Mouse (Mus musculus): Measurements from ENCODE around the gene Dnajc6. TPM values are rescaled to one million over a fixed set of nuclear protein-coding genes. Genes with fewer than 3 reads are reported as not detected.

Dnajc6 gene
- polyA plus RNA-seq, 1 experiment from 2014 or later: 1.9 TPM

GRCm38 (mm10) chr4:101581156-101581555, 84.7 kb downstream of the Dnajc6 start:
- Histone ChIP-seq H3K9ac (no peak overlapping the region), H3K4me2 (replicated peaks) (no peak overlapping the region), H3K27ac (no peak overlapping the region), H3K9me3 (no peaks in the 10 kb centered on the region), H3K4me3 (replicated peaks) (no peak overlapping the region), H3K36me3 (no peaks in the 10 kb centered on the region), H3K27me3 (replicated peaks) (no peaks in the 10 kb centered on the region), H3K4me1 (replicated peaks) (no peaks in the 10 kb centered on the region)
- 79% methylated on average over 4 of the region's 4 CpGs for WGBS
- no peak for ATAC-seq

DNA sequence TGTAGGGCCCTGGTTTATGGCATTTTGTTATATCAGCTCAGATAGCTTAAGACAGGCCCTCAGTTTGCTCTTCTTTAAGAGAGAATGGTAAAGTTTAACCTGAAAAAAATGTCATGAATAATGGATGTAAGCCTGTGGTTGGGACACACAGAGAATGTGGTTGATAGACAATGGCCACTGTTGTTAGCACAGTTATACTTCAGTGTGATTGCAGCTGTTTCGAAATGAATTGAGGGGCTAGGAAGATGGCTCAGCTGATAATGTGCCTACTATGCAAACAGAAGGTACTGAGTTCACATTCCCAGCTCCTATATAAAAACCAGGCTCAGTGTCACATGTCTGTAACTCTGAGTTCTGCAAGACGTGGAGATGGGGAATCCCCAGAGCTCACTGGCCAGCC, 86.4 kb downstream of the Dnajc6 start:
- ATAC-seq: no peak
- 54% methylated on average over 2 of the region's 2 CpGs for WGBS

DNA sequence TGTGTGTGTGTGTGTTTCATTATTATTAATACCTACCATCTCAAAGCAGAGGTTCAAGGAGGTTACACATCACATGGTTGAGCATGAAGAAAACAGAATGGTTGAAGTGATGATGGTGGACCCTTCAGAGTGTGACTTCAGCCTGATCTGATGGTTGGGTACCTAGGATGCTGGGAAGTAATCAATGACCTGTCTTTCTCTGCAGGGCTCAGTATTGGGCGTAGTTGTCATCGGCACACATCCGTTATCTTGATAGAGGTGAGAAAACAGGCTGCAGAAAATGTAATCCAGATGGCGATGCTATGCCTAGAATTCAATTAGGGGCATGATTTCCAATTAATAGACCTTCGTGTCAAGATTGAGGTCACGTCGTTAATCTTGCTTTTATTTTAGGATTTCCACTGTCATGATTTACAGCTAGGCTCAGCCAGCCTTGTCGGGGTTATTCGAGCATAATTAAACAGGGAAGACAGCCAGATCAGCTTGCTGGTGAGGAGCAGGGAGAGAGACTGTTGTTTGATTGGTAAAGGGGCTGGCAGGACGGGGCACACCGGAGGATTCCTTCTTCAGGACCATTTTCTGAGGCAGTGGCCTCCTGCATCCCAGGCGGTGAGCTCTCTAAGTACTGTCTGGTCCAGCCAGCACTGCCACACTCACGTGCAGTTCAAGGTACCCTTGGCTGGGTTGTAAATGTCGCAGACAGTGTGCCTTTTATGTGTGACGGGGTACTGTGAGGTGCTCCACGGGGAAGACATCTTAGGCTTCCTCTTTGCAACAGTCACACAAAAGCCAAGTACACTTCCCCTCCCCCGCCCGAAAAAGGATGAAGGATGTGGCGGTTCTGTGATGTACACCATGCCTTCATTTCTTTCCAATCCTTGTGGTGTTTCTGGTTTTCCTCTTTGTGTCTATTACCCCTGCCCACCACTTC, 88.3 kb downstream of the Dnajc6 start:
- 62% methylated on average over 19 of the region's 19 CpGs for WGBS
- no peak overlapping the region for H3K27ac ChIP-seq
- no peak for ATAC-seq
- H3K4me1 ChIP-seq (replicated peaks): no peaks in the 10 kb centered on the region
- H3K9me3 ChIP-seq: no peaks in the 10 kb centered on the region
- H3K36me3 ChIP-seq: no peaks in the 10 kb centered on the region
- H3K9ac ChIP-seq: no peak overlapping the region
- no peak overlapping the region for H3K4me3 ChIP-seq (replicated peaks)
- H3K27me3 ChIP-seq (replicated peaks): no peaks in the 10 kb centered on the region
- H3K4me2 ChIP-seq (replicated peaks): no peak overlapping the region

More for the DNA sequence above, 86.4 kb downstream of the Dnajc6 start:
- no peak overlapping the region for H3K27ac ChIP-seq
- no peak overlapping the region for H3K4me2 ChIP-seq (replicated peaks)
- no peaks in the 10 kb centered on the region for H3K36me3 ChIP-seq
- no peak overlapping the region for H3K9ac ChIP-seq
- H3K4me1 ChIP-seq (replicated peaks): no peaks in the 10 kb centered on the region
- no peaks in the 10 kb centered on the region for H3K9me3 ChIP-seq
- H3K4me3 ChIP-seq (replicated peaks): no peak overlapping the region
- no peaks in the 10 kb centered on the region for H3K27me3 ChIP-seq (replicated peaks)

DNA sequence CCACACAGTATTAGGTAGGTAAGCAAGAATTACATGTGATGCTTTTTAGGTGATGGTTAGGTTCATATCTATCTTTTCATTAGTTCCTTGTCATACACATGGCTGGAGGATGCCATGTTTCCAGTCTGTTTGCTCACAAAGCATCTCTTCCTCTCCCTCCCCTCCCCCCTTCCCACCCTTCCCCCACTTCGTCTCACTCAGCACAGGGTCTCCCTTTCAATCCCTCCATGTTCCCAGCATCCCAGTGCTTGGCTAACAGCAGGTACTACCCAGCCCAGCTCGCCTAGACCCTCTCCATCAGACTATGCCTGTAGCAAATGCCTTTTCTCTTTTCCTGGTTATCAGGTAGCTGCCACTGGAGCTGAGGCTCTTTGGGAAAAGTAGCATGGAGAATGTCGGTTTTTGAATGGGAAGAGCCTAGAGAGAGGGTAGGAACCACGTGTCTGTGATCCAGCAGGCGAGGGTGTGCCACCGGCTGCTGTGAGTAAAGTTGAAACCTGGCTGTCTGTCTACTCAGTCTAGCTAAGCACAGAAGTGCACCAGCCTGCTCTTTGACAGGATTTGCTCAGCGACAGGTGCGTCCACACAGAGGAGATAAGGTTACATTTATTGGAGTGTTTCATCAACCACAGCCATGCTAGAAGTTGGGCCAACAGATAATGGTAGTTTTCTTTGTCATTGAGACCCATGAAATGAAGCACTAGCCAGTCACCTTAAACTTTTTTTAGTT, 89.2 kb downstream of the Dnajc6 start:
- Histone ChIP-seq H3K4me1 (replicated peaks) (no peaks in the 10 kb centered on the region), H3K27me3 (replicated peaks) (no peaks in the 10 kb centered on the region), H3K36me3 (no peaks in the 10 kb centered on the region), H3K9ac (no peak overlapping the region), H3K4me3 (replicated peaks) (no peak overlapping the region), H3K4me2 (replicated peaks) (no peak overlapping the region), H3K9me3 (no peaks in the 10 kb centered on the region), H3K27ac (no peak overlapping the region)
- ATAC-seq: no peak
- WGBS: 44% methylated on average over 8 of the region's 8 CpGs

- 73% methylated on average over 8 of the region's 8 CpGs for WGBS
- Histone ChIP-seq H3K27ac (no peak overlapping the region), H3K4me1 (replicated peaks) (no peaks in the 10 kb centered on the region), H3K4me3 (replicated peaks) (no peak overlapping the region), H3K9ac (no peak overlapping the region), H3K27me3 (replicated peaks) (no peaks in the 10 kb centered on the region), H3K36me3 (no peaks in the 10 kb centered on the region), H3K9me3 (no peaks in the 10 kb centered on the region), H3K4me2 (replicated peaks) (no peak overlapping the region)
- no peak for ATAC-seq
These were observed 92.5 kb downstream of the Dnajc6 start for GRCm38 (mm10) chr4:101588932-101589331.

DNA sequence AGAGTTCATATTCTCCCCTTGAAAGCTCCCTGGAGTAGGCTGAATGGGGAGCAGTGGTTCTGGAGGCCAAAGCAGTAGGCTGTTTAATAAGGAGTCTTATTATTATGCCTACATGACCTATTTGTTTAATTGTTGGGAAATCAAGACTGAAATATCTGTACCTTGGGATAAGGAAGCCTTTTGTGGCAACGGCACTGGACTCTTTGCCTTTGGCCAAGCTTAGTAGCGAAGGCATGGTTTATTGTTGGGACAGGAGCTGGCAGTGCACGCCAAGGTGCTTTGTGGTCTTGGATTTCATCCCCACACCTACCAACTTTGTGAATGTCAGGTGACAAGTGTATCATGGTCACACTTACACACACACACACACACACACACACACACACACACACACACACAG, 93.3 kb downstream of the Dnajc6 start:
- Histone ChIP-seq H3K4me2 (replicated peaks) (no peak overlapping the region), H3K9ac (no peak overlapping the region), H3K9me3 (no peaks in the 10 kb centered on the region), H3K36me3 (no peaks in the 10 kb centered on the region), H3K4me1 (replicated peaks) (no peaks in the 10 kb centered on the region), H3K27ac (no peak overlapping the region), H3K27me3 (replicated peaks) (no peaks in the 10 kb centered on the region), H3K4me3 (replicated peaks) (no peak overlapping the region)
- 92% methylated on average over 3 of the region's 3 CpGs for WGBS
- ATAC-seq: no peak

DNA sequence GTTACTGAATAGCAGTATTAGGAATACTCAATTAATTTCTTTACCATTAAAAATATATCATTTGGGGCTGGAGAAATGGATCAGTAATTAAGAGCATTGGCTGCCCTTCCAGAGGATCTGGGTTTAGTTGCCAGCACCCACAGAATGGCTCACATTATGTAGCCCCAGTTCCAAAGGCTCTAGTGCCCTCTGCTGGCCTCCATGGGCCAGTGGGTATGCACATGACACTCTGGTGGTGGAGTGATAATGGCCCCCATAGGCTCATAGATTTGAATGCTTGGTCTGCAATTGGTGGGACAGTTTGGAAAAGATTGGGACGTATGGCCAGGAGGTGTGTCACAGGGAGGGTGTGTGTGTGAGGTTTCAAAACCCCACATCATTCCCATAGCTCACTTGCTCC, 95.0 kb downstream of the Dnajc6 start:
- no peaks in the 10 kb centered on the region for H3K27me3 ChIP-seq (replicated peaks)
- no peak overlapping the region for H3K27ac ChIP-seq
- no peak overlapping the region for H3K4me3 ChIP-seq (replicated peaks)
- H3K4me2 ChIP-seq (replicated peaks): no peak overlapping the region
- no peaks in the 10 kb centered on the region for H3K36me3 ChIP-seq
- no peaks in the 10 kb centered on the region for H3K4me1 ChIP-seq (replicated peaks)
- no peaks in the 10 kb centered on the region for H3K9me3 ChIP-seq
- ATAC-seq: no peak
- 100% methylated on average over 1 of the region's 1 CpGs for WGBS
- no peak overlapping the region for H3K9ac ChIP-seq

DNA sequence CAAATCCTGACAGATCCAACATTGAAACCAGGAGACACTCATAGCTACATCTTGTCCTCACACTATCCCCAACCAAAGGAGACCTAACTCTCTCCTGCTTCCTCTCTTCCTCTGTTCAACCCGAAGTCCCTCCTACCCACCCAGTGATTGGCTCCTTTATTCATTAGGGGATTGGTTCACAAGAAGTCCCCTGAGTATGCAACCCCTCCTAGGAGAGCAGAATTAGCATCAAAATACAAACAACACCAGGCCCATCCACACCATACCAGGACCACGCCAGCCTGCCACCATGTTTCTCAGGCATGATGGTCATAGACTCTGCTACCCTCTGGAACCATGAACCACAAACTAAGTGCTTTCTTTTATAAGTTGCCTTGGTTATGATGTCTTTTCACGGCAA, 96.0 kb downstream of the Dnajc6 start:
- Histone ChIP-seq H3K4me3 (replicated peaks) (no peak overlapping the region), H3K9me3 (no peaks in the 10 kb centered on the region), H3K36me3 (no peaks in the 10 kb centered on the region), H3K4me1 (replicated peaks) (no peaks in the 10 kb centered on the region), H3K9ac (no peak overlapping the region), H3K4me2 (replicated peaks) (no peak overlapping the region), H3K27ac (no peak overlapping the region), H3K27me3 (replicated peaks) (no peaks in the 10 kb centered on the region)
- ATAC-seq: no peak
- 78% methylated on average over 3 of the region's 3 CpGs for WGBS

GRCm38 (mm10) chr4:101601758-101602157, 105.3 kb downstream of the Dnajc6 start:
- Histone ChIP-seq H3K27me3 (replicated peaks) (no peaks in the 10 kb centered on the region), H3K36me3 (no peaks in the 10 kb centered on the region), H3K9ac (no peak overlapping the region), H3K4me2 (replicated peaks) (no peak overlapping the region), H3K4me3 (replicated peaks) (no peak overlapping the region), H3K27ac (no peak overlapping the region), H3K4me1 (replicated peaks) (no peaks in the 10 kb centered on the region), H3K9me3 (no peaks in the 10 kb centered on the region)
- no peak for ATAC-seq

- Histone ChIP-seq H3K4me2 (replicated peaks) (no peak overlapping the region), H3K9ac (no peak overlapping the region), H3K27ac (no peak overlapping the region), H3K27me3 (replicated peaks) (no peaks in the 10 kb centered on the region), H3K36me3 (no peaks in the 10 kb centered on the region), H3K4me1 (replicated peaks) (no peaks in the 10 kb centered on the region), H3K9me3 (no peaks in the 10 kb centered on the region), H3K4me3 (replicated peaks) (no peak overlapping the region)
- ATAC-seq: no peak
- 80% methylated on average over 3 of the region's 3 CpGs for WGBS
These were observed 107.2 kb downstream of the Dnajc6 start for GRCm38 (mm10) chr4:101603635-101604034.

DNA sequence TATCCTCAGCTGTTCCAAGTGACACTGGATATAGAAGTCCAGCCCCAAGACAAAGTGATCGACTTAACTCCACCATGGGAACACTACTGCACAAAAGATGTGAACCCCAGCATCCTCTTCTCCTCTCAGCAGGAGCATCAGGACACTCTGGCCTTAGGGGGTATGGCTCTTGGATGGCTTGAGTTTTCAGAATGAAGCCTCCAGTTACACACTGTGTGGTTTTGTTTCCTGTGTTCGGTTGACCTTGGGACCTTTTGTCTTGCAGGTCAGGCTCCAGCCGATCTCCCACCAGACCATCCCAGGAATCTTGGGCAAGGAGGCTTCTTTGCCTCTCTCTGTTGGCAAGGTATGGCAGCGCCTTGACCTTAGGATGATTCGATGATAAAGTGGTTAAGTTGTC, 120.1 kb downstream of the Dnajc6 start:
- Histone ChIP-seq H3K9me3 (no peaks in the 10 kb centered on the region), H3K36me3 (no peaks in the 10 kb centered on the region), H3K27me3 (replicated peaks) (no peaks in the 10 kb centered on the region), H3K9ac (no peak overlapping the region), H3K27ac (no peak overlapping the region), H3K4me3 (replicated peaks) (no peak overlapping the region), H3K4me1 (replicated peaks) (no peaks in the 10 kb centered on the region), H3K4me2 (replicated peaks) (no peak overlapping the region)
- ATAC-seq: no peak
- 90% methylated on average over 5 of the region's 5 CpGs for WGBS

- 66% methylated on average over 2 of the region's 2 CpGs for whole genome bisulfite sequencing
- no peaks in the 10 kb centered on the region for H3K36me3 ChIP-seq
- no peak overlapping the region for H3K4me2 ChIP-seq (replicated peaks)
- no peaks in the 10 kb centered on the region for H3K9me3 ChIP-seq
- no peak overlapping the region for H3K9ac ChIP-seq
- ATAC-seq: no peak
- no peak overlapping the region for H3K27ac ChIP-seq
- H3K4me3 ChIP-seq (replicated peaks): no peak overlapping the region
- no peaks in the 10 kb centered on the region for H3K4me1 ChIP-seq (replicated peaks)
- H3K27me3 ChIP-seq (replicated peaks): no peaks in the 10 kb centered on the region
These were observed 121.3 kb downstream of the Dnajc6 start for GRCm38 (mm10) chr4:101617742-101618141.

DNA sequence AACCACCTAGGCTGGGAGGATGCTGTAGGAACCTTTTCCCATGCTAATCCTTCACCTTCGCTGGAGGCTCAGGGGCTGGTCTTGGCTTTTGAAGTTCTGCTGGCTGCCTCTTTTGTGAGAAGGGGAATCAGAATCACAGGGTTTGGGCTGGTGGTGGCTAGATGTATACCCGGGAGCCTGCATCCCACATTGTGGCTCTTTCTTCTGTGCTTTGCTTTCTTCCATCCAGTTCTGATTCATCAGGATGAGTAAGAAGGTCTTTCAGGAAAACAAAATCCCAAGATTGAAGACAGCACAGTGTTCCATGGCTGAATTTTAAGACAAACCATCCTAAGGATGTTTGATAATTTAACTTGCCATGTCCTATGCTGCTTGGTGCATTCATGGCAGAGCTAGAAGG, 123.8 kb downstream of the Dnajc6 start:
- WGBS: 61% methylated on average over 2 of the region's 2 CpGs
- H3K4me3 ChIP-seq (replicated peaks): no peak overlapping the region
- H3K36me3 ChIP-seq: no peaks in the 10 kb centered on the region
- H3K9ac ChIP-seq: no peak overlapping the region
- no peaks in the 10 kb centered on the region for H3K27me3 ChIP-seq (replicated peaks)
- no peak overlapping the region for H3K27ac ChIP-seq
- H3K4me1 ChIP-seq (replicated peaks): no peaks in the 10 kb centered on the region
- H3K9me3 ChIP-seq: no peaks in the 10 kb centered on the region
- no peak overlapping the region for H3K4me2 ChIP-seq (replicated peaks)
- no peak for ATAC-seq
